Mouse (Mus musculus): Measurements from ENCODE around the gene Prep. TPM values are rescaled to one million over a fixed set of nuclear protein-coding genes. Genes with fewer than 3 reads are reported as not detected.

Gene Prep
- polyA plus RNA-seq, 1 experiment from 2014 or later, result 13.6 TPM

- peaks cover 12% of the 10 kb centered on the region for H3K27me3 ChIP-seq
- ATAC-seq, result peak; percentile 57
- CTCF ChIA-PET, result interaction anchor here (0.8 to 1.0 kb wide), 3 partner anchors 9 to 328 kb away, joined by 3 to 5 read pairs (median 3); no protein-coding TSS in a partner anchor
- peak; percentile 58 for DNase-seq (ENCODE audit: low read depth, low spot score)
- POLR2A ChIA-PET, result no interaction called here
- peak; percentile 74 for TF ChIP-seq CTCF (IDR thresholded peaks at IDR 0.05)
- in situ Hi-C loops (cut with MboI; ENCODE audit: low pct_unique_long_range_greater_than_20kb), result no loop called here
Observed at GRCm38 (mm10) chr10:45051125-45051744, 15.8 kb upstream of the Prep start.

GRCm38 (mm10) chr10:45058361-45058760 is 8.6 kb upstream of the Prep start:
- ChIA-PET CTCF (no interaction called here), POLR2A (no interaction called here)
- no peak for TF ChIP-seq CTCF (IDR thresholded peaks at IDR 0.05)
- H3K27me3 ChIP-seq, result peaks cover 9% of the 10 kb centered on the region
- DNase-seq (ENCODE audit: low read depth, low spot score) (no peak), ATAC-seq (no peak)
- in situ Hi-C loops (cut with MboI; ENCODE audit: low pct_unique_long_range_greater_than_20kb), result no loop called here

- DNase-seq (ENCODE audit: low read depth, low spot score), result no peak
- peaks cover 3% of the 10 kb centered on the region for H3K27me3 ChIP-seq
- ChIA-PET POLR2A (no interaction called here), CTCF (interaction anchor here (0.5 to 1.3 kb wide), 2 partner anchors 10 to 230 kb away, joined by 3 to 5 read pairs; no protein-coding TSS in a partner anchor)
- ATAC-seq, result no peak
- TF ChIP-seq CTCF (IDR thresholded peaks at IDR 0.05), result no peak
- in situ Hi-C loops (cut with MboI; ENCODE audit: low pct_unique_long_range_greater_than_20kb), result no loop called here
Observed at GRCm38 (mm10) chr10:45060841-45061240, 6.2 kb upstream of the Prep start.

GRCm38 (mm10) chr10:45066131-45066930 is 672 bp upstream of the Prep start:
- TF ChIP-seq CTCF (IDR thresholded peaks at IDR 0.05), result no peak
- no peaks in the 10 kb centered on the region for H3K27me3 ChIP-seq
- POLR2A ChIA-PET, result no interaction called here
- DNase-seq (ENCODE audit: low read depth, low spot score) (no peak), ATAC-seq (no peak)
- CTCF ChIA-PET, result interaction anchor here (0.5 to 1.1 kb wide), 2 partner anchors 12 to 395 kb away, joined by 3 read pairs; no protein-coding TSS in a partner anchor
- in situ Hi-C loops (cut with MboI; ENCODE audit: low pct_unique_long_range_greater_than_20kb), result no loop called here

GRCm38 (mm10) chr10:45067436-45067925 is 478 bp downstream of the Prep start:
- no peak for DNase-seq (ENCODE audit: low read depth, low spot score)
- in situ Hi-C loops (cut with MboI; ENCODE audit: low pct_unique_long_range_greater_than_20kb), result no loop called here
- CTCF ChIA-PET, result no interaction called here
- peak; percentile 46 for ATAC-seq
- no peak for TF ChIP-seq CTCF (IDR thresholded peaks at IDR 0.05)
- H3K27me3 ChIP-seq, result no peaks in the 10 kb centered on the region
- POLR2A ChIA-PET, result no interaction called here

- no peak for DNase-seq (ENCODE audit: low read depth, low spot score)
- in situ Hi-C loops (cut with MboI; ENCODE audit: low pct_unique_long_range_greater_than_20kb), result no loop called here
- TF ChIP-seq CTCF (IDR thresholded peaks at IDR 0.05), result no peak
- CTCF ChIA-PET, result no interaction called here
- no peaks in the 10 kb centered on the region for H3K27me3 ChIP-seq
- ATAC-seq, result no peak
- POLR2A ChIA-PET, result no interaction called here
Observed at GRCm38 (mm10) chr10:45069557-45069956, 2.6 kb downstream of the Prep start.

GRCm38 (mm10) chr10:45070362-45070761 is 3.4 kb downstream of the Prep start:
- no peak for DNase-seq (ENCODE audit: low read depth, low spot score)
- H3K27me3 ChIP-seq, result no peaks in the 10 kb centered on the region
- TF ChIP-seq CTCF (IDR thresholded peaks at IDR 0.05), result no peak
- no peak for ATAC-seq
- POLR2A ChIA-PET, result no interaction called here
- in situ Hi-C loops (cut with MboI; ENCODE audit: low pct_unique_long_range_greater_than_20kb), result no loop called here
- CTCF ChIA-PET, result no interaction called here

- TF ChIP-seq CTCF (IDR thresholded peaks at IDR 0.05), result no peak
Observed at GRCm38 (mm10) chr10:45070929-45071813, 4.2 kb downstream of the Prep start.

GRCm38 (mm10) chr10:45072339-45072738 is 5.3 kb downstream of the Prep start:
- in situ Hi-C loops (cut with MboI; ENCODE audit: low pct_unique_long_range_greater_than_20kb), result no loop called here
- ATAC-seq, result no peak
- no peaks in the 10 kb centered on the region for H3K27me3 ChIP-seq
- no peak for DNase-seq (ENCODE audit: low read depth, low spot score)
- ChIA-PET POLR2A (interaction anchor here (1.1 kb wide), 1 partner anchor 32 kb away, joined by 3 read pairs; no protein-coding TSS in a partner anchor), CTCF (no interaction called here)
- TF ChIP-seq CTCF (IDR thresholded peaks at IDR 0.05), result no peak

More at GRCm38 (mm10) chr10:45070929-45071813, 4.2 kb downstream of the Prep start:
- DNase-seq (ENCODE audit: low read depth, low spot score) (no peak), ATAC-seq (no peak)
- ChIA-PET POLR2A (no interaction called here), CTCF (no interaction called here)
- in situ Hi-C loops (cut with MboI; ENCODE audit: low pct_unique_long_range_greater_than_20kb), result no loop called here
- H3K27me3 ChIP-seq, result no peaks in the 10 kb centered on the region

GRCm38 (mm10) chr10:45074543-45074942 is 7.5 kb downstream of the Prep start:
- CTCF ChIA-PET, result no interaction called here
- POLR2A ChIA-PET, result no interaction called here
- in situ Hi-C loops (cut with MboI; ENCODE audit: low pct_unique_long_range_greater_than_20kb), result no loop called here

More at GRCm38 (mm10) chr10:45074543-45074942, 7.5 kb downstream of the Prep start:
- no peak for ATAC-seq
- no peak for DNase-seq (ENCODE audit: low read depth, low spot score)
- no peaks in the 10 kb centered on the region for H3K27me3 ChIP-seq
- TF ChIP-seq CTCF (IDR thresholded peaks at IDR 0.05), result no peak

All from Patski (cell line).